Mouse (Mus musculus) MEL (cell line): ENCODE data around the gene Sptbn4. TPM values are rescaled to one million over a fixed set of nuclear protein-coding genes. Genes with fewer than 3 reads are reported as not detected.

Experiments used
- DNase-seq: peaks from one replicate; pipeline ENCODE4 v3.0.0; 2011; ENCODE audit warnings: low read depth, low spot score
- H3K27ac ChIP-seq: 2 replicates; pipeline ENCODE4 v1.5.1; 2012; ENCODE audit warnings: low read depth, mild to moderate bottlenecking, control low read depth, low read length, moderate library complexity; ENCODE audit not compliant: control insufficient read depth
- H3K27me3 ChIP-seq, 2 experiments: fragments of 150-350 bp in 1 of 2; sonication (generic) in 1 of 2; 2 replicates each; pipeline ENCODE4 v1.6.1; 2012; ENCODE audit warnings: low read length in 2 of 2, mild to moderate bottlenecking in 2 of 2, improper control_type of control experiment in 1 of 2, moderate library complexity in 1 of 2; ENCODE audit not compliant: insufficient read depth in 2 of 2, control insufficient read depth in 1 of 2
- H3K36me3 ChIP-seq, 2 experiments: 2 replicates each; pipeline ENCODE4 v1.6.1; 2012 to 2014; ENCODE audit warnings: low read length in 2 of 2, improper control_type of control experiment in 1 of 2, inconsistent platforms in 1 of 2, mild to moderate bottlenecking in 1 of 2; ENCODE audit not compliant: insufficient read depth in 2 of 2, control insufficient read depth in 1 of 2
- H3K4me1 ChIP-seq, 2 experiments: fragments of 150-350 bp in 1 of 2; sonication (generic) in 1 of 2; 2 replicates each; pipeline ENCODE4 v1.6.1; 2012; ENCODE audit warnings: low read length in 2 of 2, improper control_type of control experiment in 1 of 2, mild to moderate bottlenecking in 1 of 2; ENCODE audit not compliant: insufficient read depth in 2 of 2, control insufficient read depth in 1 of 2
- H3K4me3 ChIP-seq, 2 experiments: fragments of 150-350 bp in 1 of 2; sonication (generic) in 1 of 2; 2 replicates each; pipeline ENCODE4 v1.5.1; 2012; ENCODE audit warnings: low read depth in 2 of 2, low read length in 2 of 2, mild to moderate bottlenecking in 2 of 2, moderate library complexity in 2 of 2, control low read depth in 1 of 2, improper control_type of control experiment in 1 of 2; ENCODE audit not compliant: control insufficient read depth in 1 of 2, insufficient read depth in 1 of 2
- H3K79me2 ChIP-seq: 2 replicates; pipeline ENCODE4 v1.6.1; 2012; ENCODE audit warnings: mild to moderate bottlenecking, low read length, moderate library complexity; ENCODE audit not compliant: control insufficient read depth, poor library complexity, insufficient read depth
- H3K9ac ChIP-seq: 2 replicates; pipeline ENCODE4 v1.6.1; 2012; ENCODE audit warnings: low read depth, mild to moderate bottlenecking, control low read depth, low read length, moderate library complexity; ENCODE audit not compliant: control insufficient read depth, poor library complexity, severe bottlenecking
- H3K9me3 ChIP-seq: fragments of 150-350 bp; sonication (generic); replicated peaks from 2 replicates; pipeline ENCODE4 v1.6.1; 2012; ENCODE audit warnings: mild to moderate bottlenecking, low read length, improper control_type of control experiment, moderate library complexity; ENCODE audit not compliant: insufficient read depth
- BHLHE40 ChIP-seq: IDR thresholded peaks from 2 replicates; pipeline ENCODE4 v1.6.1; 2012; ENCODE audit warnings: low read depth, mild to moderate bottlenecking, inconsistent platforms, low read length, improper control_type of control experiment, borderline replicate concordance
- CHD1 ChIP-seq: IDR thresholded peaks from 2 replicates; pipeline ENCODE4 v1.6.1; 2012; ENCODE audit warnings: low read depth, mild to moderate bottlenecking, inconsistent platforms, low read length, improper control_type of control experiment
- CHD2 ChIP-seq: IDR thresholded peaks from 2 replicates; pipeline ENCODE4 v1.6.1; 2011; ENCODE audit warnings: low read length, improper control_type of control experiment
- E2F4 ChIP-seq: IDR thresholded peaks from 2 replicates; pipeline ENCODE4 v1.6.1; 2011; ENCODE audit warnings: low read depth, low read length, improper control_type of control experiment, borderline replicate concordance
- ELF1 ChIP-seq: IDR thresholded peaks from 2 replicates; pipeline ENCODE4 v1.6.1; 2014; ENCODE audit warnings: low read depth, mild to moderate bottlenecking, inconsistent platforms, low read length, improper control_type of control experiment, moderate library complexity
- ETS1 ChIP-seq: IDR thresholded peaks from 2 replicates; pipeline ENCODE4 v1.6.1; 2012; ENCODE audit warnings: low read depth, mild to moderate bottlenecking, inconsistent platforms, low read length, improper control_type of control experiment, moderate library complexity
- GABPA ChIP-seq: IDR thresholded peaks from 2 replicates; pipeline ENCODE4 v1.6.1; 2012; ENCODE audit warnings: low read depth, mild to moderate bottlenecking, inconsistent platforms, low read length, improper control_type of control experiment, moderate library complexity
- GATA1 ChIP-seq: IDR thresholded peaks from 2 replicates; pipeline ENCODE4 v1.6.1; 2011; ENCODE audit warnings: low read depth, low read length, improper control_type of control experiment
- HCFC1 ChIP-seq: IDR thresholded peaks from 2 replicates; pipeline ENCODE4 v1.6.1; 2012; ENCODE audit warnings: low read depth, mild to moderate bottlenecking, inconsistent platforms, low read length, improper control_type of control experiment, moderate library complexity
- KAT2A ChIP-seq: conservative IDR thresholded peaks from 2 replicates; pipeline ENCODE4 v1.6.1; 2012; ENCODE audit warnings: low read depth, low read length, improper control_type of control experiment, inconsistent platforms
- MAFK ChIP-seq: IDR thresholded peaks from 2 replicates; pipeline ENCODE4 v1.6.1; 2011; ENCODE audit warnings: low read depth, mild to moderate bottlenecking, low read length, improper control_type of control experiment, borderline replicate concordance
- MAX ChIP-seq: IDR thresholded peaks from 2 replicates; pipeline ENCODE4 v1.6.1; 2011; ENCODE audit warnings: low read length, improper control_type of control experiment
- MAZ ChIP-seq: IDR thresholded peaks from 2 replicates; pipeline ENCODE4 v1.6.1; 2012; ENCODE audit warnings: low read depth, mild to moderate bottlenecking, inconsistent platforms, low read length, improper control_type of control experiment
- MEF2A ChIP-seq: IDR thresholded peaks from 2 replicates; pipeline ENCODE4 v1.6.1; 2014; ENCODE audit warnings: low read depth, mild to moderate bottlenecking, inconsistent platforms, low read length, improper control_type of control experiment; ENCODE audit not compliant: poor library complexity, insufficient replicate concordance, severe bottlenecking; ENCODE audit errors: extremely low read depth
- MXI1 ChIP-seq: IDR thresholded peaks from 2 replicates; pipeline ENCODE4 v1.6.1; 2011; ENCODE audit warnings: mild to moderate bottlenecking, low read depth, low read length, improper control_type of control experiment
- MYB ChIP-seq: IDR thresholded peaks from 2 replicates; pipeline ENCODE4 v1.6.1; 2011; ENCODE audit warnings: mild to moderate bottlenecking, low read depth, low read length, improper control_type of control experiment
- MYC ChIP-seq: IDR thresholded peaks from 2 replicates; pipeline ENCODE4 v1.6.1; 2011; ENCODE audit warnings: low read depth, mild to moderate bottlenecking, low read length, improper control_type of control experiment, moderate library complexity
- NRF1 ChIP-seq: IDR thresholded peaks from 2 replicates; pipeline ENCODE4 v1.6.1; 2014; ENCODE audit warnings: low read depth, mild to moderate bottlenecking, inconsistent platforms, low read length, improper control_type of control experiment, moderate library complexity; ENCODE audit not compliant: poor library complexity, insufficient read depth, severe bottlenecking
- POLR2A ChIP-seq, 2 experiments: IDR thresholded peaks; 2 replicates each; pipeline ENCODE4 v1.6.1; 2011 to 2012; ENCODE audit warnings: low read length in 2 of 2, mild to moderate bottlenecking in 2 of 2, control low read depth in 1 of 2, improper control_type of control experiment in 1 of 2, low read depth in 1 of 2, moderate library complexity in 1 of 2; ENCODE audit not compliant: control insufficient read depth in 1 of 2, insufficient read depth in 1 of 2, poor library complexity in 1 of 2
- POLR2AphosphoS5 ChIP-seq: IDR thresholded peaks from 2 replicates; pipeline ENCODE4 v1.6.1; 2012; ENCODE audit warnings: low read depth, borderline replicate concordance, mild to moderate bottlenecking, inconsistent platforms, low read length, moderate library complexity, mixed read lengths
- RAD21 ChIP-seq: IDR thresholded peaks from 2 replicates; pipeline ENCODE4 v1.6.1; 2011; ENCODE audit warnings: mild to moderate bottlenecking, low read depth, low read length, improper control_type of control experiment
- RCOR1 ChIP-seq: IDR thresholded peaks from 2 replicates; pipeline ENCODE4 v1.6.1; 2012; ENCODE audit warnings: low read depth, mild to moderate bottlenecking, inconsistent platforms, low read length, improper control_type of control experiment
- SIN3A ChIP-seq: IDR thresholded peaks from 2 replicates; pipeline ENCODE4 v1.6.1; 2012; ENCODE audit warnings: low read length, improper control_type of control experiment, inconsistent platforms
- SMC3 ChIP-seq: IDR thresholded peaks from 2 replicates; pipeline ENCODE4 v1.6.1; 2011; ENCODE audit warnings: low read depth, low read length, improper control_type of control experiment
- TCF12 ChIP-seq: IDR thresholded peaks from 2 replicates; pipeline ENCODE4 v1.6.1; 2014; ENCODE audit warnings: low read depth, mild to moderate bottlenecking, inconsistent platforms, low read length, improper control_type of control experiment, moderate library complexity
- UBTF ChIP-seq: IDR thresholded peaks from 2 replicates; pipeline ENCODE4 v1.6.1; 2012; ENCODE audit warnings: low read depth, mild to moderate bottlenecking, inconsistent platforms, low read length, improper control_type of control experiment, moderate library complexity, borderline replicate concordance; ENCODE audit not compliant: insufficient read depth
- USF1 ChIP-seq: IDR thresholded peaks from 2 replicates; pipeline ENCODE4 v1.6.1; 2014; ENCODE audit warnings: low read depth, mild to moderate bottlenecking, inconsistent platforms, low read length, improper control_type of control experiment, moderate library complexity
- USF2 ChIP-seq, 2 experiments: IDR thresholded peaks; 2 replicates each; pipeline ENCODE4 v1.6.1; 2011 to 2012; ENCODE audit warnings: improper control_type of control experiment in 2 of 2, low read length in 2 of 2, borderline replicate concordance in 1 of 2, inconsistent platforms in 1 of 2, low read depth in 1 of 2, mild to moderate bottlenecking in 1 of 2; ENCODE audit not compliant: insufficient read depth in 1 of 2
- ZC3H11A ChIP-seq: IDR thresholded peaks from 2 replicates; pipeline ENCODE4 v1.6.1; 2012; ENCODE audit warnings: low read depth, mild to moderate bottlenecking, inconsistent platforms, low read length, improper control_type of control experiment
- ZKSCAN1 ChIP-seq: IDR thresholded peaks from 2 replicates; pipeline ENCODE4 v1.6.1; 2012; ENCODE audit warnings: low read depth, mild to moderate bottlenecking, inconsistent platforms, low read length, improper control_type of control experiment, moderate library complexity
- ZMIZ1 ChIP-seq: IDR thresholded peaks from 2 replicates; pipeline ENCODE4 v1.6.1; 2012; ENCODE audit warnings: low read depth, mild to moderate bottlenecking, inconsistent platforms, low read length, improper control_type of control experiment, moderate library complexity
- polyA plus RNA-seq, 2 experiments: library from polyadenylated mRNA; stranded (reverse) in 1 of 2; unstranded in 1 of 2; fragments of >175 nt in 1 of 2; fragments of >200 nt in 1 of 2; gene quantifications; 2 replicates each; pipeline versions ENCODE4 v1.2.1 to v1.2.4; 2012; ENCODE audit warnings: low replicate concordance in 2 of 2, low read depth in 1 of 2; ENCODE audit not compliant: insufficient read length in 2 of 2, insufficient read depth in 1 of 2, missing spikeins in 1 of 2
- total RNA-seq: library from RNA; depleted of rRNA; stranded (reverse); fragments of 300-350 nt; gene quantifications from 2 replicates; pipeline ENCODE4 v1.2.3, GENCODE M21; 2012

Sptbn4 gene
- total and polyA plus RNA-seq, 3 experiments: 0.19 to 0.68 TPM; not detected in 1

DNA sequence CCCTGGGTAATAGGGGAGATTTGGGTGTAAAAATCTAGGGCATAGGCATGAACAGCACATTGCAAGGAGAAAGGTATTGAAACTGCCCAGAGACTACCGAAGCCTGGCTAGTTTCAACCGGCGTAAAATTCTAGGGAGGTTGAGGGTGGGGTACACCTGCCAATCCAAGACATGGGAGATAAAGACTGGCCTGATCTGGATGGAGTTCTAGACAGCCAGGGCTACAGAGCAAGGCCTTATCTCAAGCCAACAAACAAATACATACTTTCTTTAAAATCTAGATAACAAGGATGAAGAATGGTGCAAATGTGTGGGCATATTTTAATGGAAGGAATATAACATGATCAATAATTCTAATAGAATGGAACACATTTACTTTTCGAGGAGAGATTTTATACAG lies 92.7 kb downstream of the Sptbn4 start:
- Histone ChIP-seq H3K27me3 (no peaks in the 10 kb centered on the region), H3K79me2 (peaks cover 3% of the 10 kb centered on the region; the same call in 1 of the 2 replicates), H3K4me3 (peak overlapping the region; percentile 58 to 96), H3K27ac (peak overlapping the region; percentile 71), H3K9me3 (no peaks in the 10 kb centered on the region), H3K9ac (peak overlapping the region; percentile 69), H3K36me3 (peaks cover 0 to 13% of the 10 kb centered on the region in 2 experiments; a peak in 2 of 4 replicates), H3K4me1 (peaks cover 4 to 13% of the 10 kb centered on the region in 2 experiments)
- TF ChIP-seq ZMIZ1 (no peak), MAZ (no peak), TCF12 (peak; percentile 52; the same call in 1 of the 2 replicates), CHD2 (no peak), GATA1 (peak; percentile 66), USF1 (no peak), BHLHE40 (peak; percentile 3; the same call in 1 of the 2 replicates), RAD21 (no peak), MEF2A (no peak), ETS1 (0 out of 2 replicates have a peak, but pooled peaks have one; percentile 16), ELF1 (no peak), SIN3A (no peak; the same call in 1 of the 2 replicates)
- DNase-seq: peak; percentile 39

DNA sequence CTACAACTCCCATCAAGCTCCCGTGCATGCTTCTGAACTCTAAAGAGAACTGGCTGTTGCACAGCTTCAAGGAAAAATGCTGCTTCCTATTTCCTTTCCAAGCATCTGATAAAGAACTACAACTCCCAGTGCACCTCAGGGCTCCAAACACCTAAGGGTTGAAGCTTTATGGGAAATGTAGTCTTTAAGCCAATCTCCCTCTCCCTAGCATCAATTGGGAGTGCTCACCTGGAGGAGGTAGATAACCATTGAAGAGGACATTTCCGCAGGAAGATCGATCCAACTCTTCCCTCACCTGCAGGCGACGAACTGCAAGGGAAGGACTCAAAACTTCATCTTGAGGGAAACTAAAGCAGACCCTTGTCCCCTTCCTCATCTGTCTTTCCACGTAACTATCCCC lies 93.3 kb downstream of the Sptbn4 start:
- Histone ChIP-seq H3K4me3 (no peak overlapping the region), H3K27ac (no peak overlapping the region)
- TF ChIP-seq MAFK (no peak), RCOR1 (no peak), POLR2AphosphoS5 (no peak), GABPA (no peak), CHD1 (no peak), POLR2A (IDR thresholded peaks at IDR 0.05; ENCODE audit: control insufficient read depth in 1 of 2, insufficient read depth in 1 of 2, low read depth in 1 of 2, low read length in 2 of 2, poor library complexity in 1 of 2) (no peak), UBTF (no peak), MYC (no peak), MXI1 (0 out of 2 replicates have a peak, but pooled peaks have one; percentile 19), GATA1 (0 out of 2 replicates have a peak, but pooled peaks have one; percentile 6), MYB (no peak), NRF1 (0 out of 2 replicates have a peak, but pooled peaks have one; percentile 27), HCFC1 (peak; percentile 100), MAX (no peak), USF1 (0 out of 2 replicates have a peak, but pooled peaks have one; percentile 14), ZC3H11A (no peak), USF2 (IDR thresholded peaks at IDR 0.05; ENCODE audit: borderline replicate concordance in 1 of 2, insufficient read depth in 1 of 2, low read depth in 1 of 2, low read length in 2 of 2) (no peak), ZKSCAN1 (no peak), SMC3 (no peak), E2F4 (no peak), KAT2A (peak; percentile 99), ELF1 (peak; percentile 93)

More for the DNA sequence above, 93.3 kb downstream of the Sptbn4 start:
- Histone ChIP-seq H3K79me2 (peaks cover 3% of the 10 kb centered on the region; the same call in 1 of the 2 replicates), H3K4me1 (peaks cover 4 to 13% of the 10 kb centered on the region in 2 experiments), H3K36me3 (peaks cover 0 to 13% of the 10 kb centered on the region in 2 experiments; a peak in 2 of 4 replicates), H3K9ac (no peak overlapping the region), H3K9me3 (no peaks in the 10 kb centered on the region), H3K27me3 (no peaks in the 10 kb centered on the region)
- DNase-seq: peak; percentile 62
